Mouse (Mus musculus): ENCODE results near the gene Fitm2. TPM values are rescaled to one million over a fixed set of nuclear protein-coding genes. Genes with fewer than 3 reads are reported as not detected.

The Fitm2 gene
- polyA plus RNA-seq, 1 experiment: 4.4 TPM

- WGBS: under 1% methylated on average over 36 of the region's 36 CpGs
- peak overlapping the region; percentile 91 for H3K4me3 ChIP-seq (ENCODE audit: low read depth, low read length)
- H3K4me1 ChIP-seq (ENCODE audit: control insufficient read depth, insufficient read depth, insufficient read length, low read length): peaks cover 4% of the 10 kb centered on the region; the same call in 1 of the 2 replicates
- H3K36me3 ChIP-seq (ENCODE audit: control insufficient read depth, insufficient read depth, low read length): peaks cover 13% of the 10 kb centered on the region
- TF ChIP-seq POLR2A (IDR thresholded peaks at IDR 0.05; ENCODE audit: low read depth, low read length): no peak
- no peak for TF ChIP-seq CTCF (IDR thresholded peaks at IDR 0.05; ENCODE audit: extremely low read depth, insufficient read length, insufficient replicate concordance, low read depth, low read length)
- no peaks in the 10 kb centered on the region for H3K27me3 ChIP-seq (ENCODE audit: control insufficient read depth, insufficient read depth, low read length)
- H3K27ac ChIP-seq (ENCODE audit: insufficient read depth, low read depth, low read length): peak overlapping the region; percentile 22
These were observed 541 bp downstream of the Fitm2 start for GRCm38 (mm10) chr2:163471710-163472465.

GRCm38 (mm10) chr2:163471136-163471535 is 1.3 kb downstream of the Fitm2 start:
- WGBS: 65% methylated on average over 3 of the region's 3 CpGs
- peaks cover 13% of the 10 kb centered on the region for H3K36me3 ChIP-seq (ENCODE audit: control insufficient read depth, insufficient read depth, low read length)
- no peak overlapping the region for H3K4me3 ChIP-seq (ENCODE audit: low read depth, low read length)
- H3K27me3 ChIP-seq (ENCODE audit: control insufficient read depth, insufficient read depth, low read length): no peaks in the 10 kb centered on the region
- no peak overlapping the region for H3K27ac ChIP-seq (ENCODE audit: insufficient read depth, low read depth, low read length)
- TF ChIP-seq POLR2A (IDR thresholded peaks at IDR 0.05; ENCODE audit: low read depth, low read length) (no peak), CTCF (IDR thresholded peaks at IDR 0.05; ENCODE audit: extremely low read depth, insufficient read length, insufficient replicate concordance, low read depth, low read length) (no peak)
- H3K4me1 ChIP-seq (ENCODE audit: control insufficient read depth, insufficient read depth, insufficient read length, low read length): peaks cover 4% of the 10 kb centered on the region; the same call in 1 of the 2 replicates

DNA sequence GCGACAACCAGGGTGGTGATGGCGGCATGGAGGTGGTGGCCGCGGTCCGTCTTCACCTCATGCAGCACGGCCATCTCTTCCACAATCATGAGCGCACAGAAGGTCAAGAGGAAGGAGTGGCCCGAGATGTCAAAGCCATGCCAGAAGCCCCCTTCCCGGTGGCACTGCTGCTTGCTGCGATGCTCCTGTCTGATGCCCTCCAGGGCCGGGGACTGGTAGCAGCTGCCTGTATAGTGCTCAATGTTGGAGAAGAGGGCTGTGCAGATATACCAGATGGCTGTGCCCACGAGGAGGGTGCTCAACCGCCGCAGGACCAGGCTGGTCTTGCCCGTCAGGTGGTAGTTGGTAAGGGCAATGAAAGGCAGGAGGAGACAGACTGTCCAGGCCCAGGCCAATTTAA is 2.7 kb downstream of the Fitm2 start:
- no peak overlapping the region for H3K27ac ChIP-seq (ENCODE audit: insufficient read depth, low read depth, low read length)
- no peaks in the 10 kb centered on the region for H3K27me3 ChIP-seq (ENCODE audit: control insufficient read depth, insufficient read depth, low read length)
- 96% methylated on average over 15 of the region's 15 CpGs for WGBS
- H3K4me1 ChIP-seq (ENCODE audit: control insufficient read depth, insufficient read depth, insufficient read length, low read length): peaks cover 4% of the 10 kb centered on the region; the same call in 1 of the 2 replicates
- H3K36me3 ChIP-seq (ENCODE audit: control insufficient read depth, insufficient read depth, low read length): peaks cover 13% of the 10 kb centered on the region
- H3K4me3 ChIP-seq (ENCODE audit: low read depth, low read length): no peak overlapping the region
- no peak for TF ChIP-seq POLR2A (IDR thresholded peaks at IDR 0.05; ENCODE audit: low read depth, low read length)
- TF ChIP-seq CTCF (IDR thresholded peaks at IDR 0.05; ENCODE audit: extremely low read depth, insufficient read length, insufficient replicate concordance, low read depth, low read length): no peak

- H3K4me1 ChIP-seq (ENCODE audit: control insufficient read depth, insufficient read depth, insufficient read length, low read length): peaks cover 4% of the 10 kb centered on the region; the same call in 1 of the 2 replicates
- WGBS: 87% methylated on average over 6 of the region's 6 CpGs
- H3K27ac ChIP-seq (ENCODE audit: insufficient read depth, low read depth, low read length): no peak overlapping the region
- H3K4me3 ChIP-seq (ENCODE audit: low read depth, low read length): no peak overlapping the region
- H3K27me3 ChIP-seq (ENCODE audit: control insufficient read depth, insufficient read depth, low read length): no peaks in the 10 kb centered on the region
- H3K36me3 ChIP-seq (ENCODE audit: control insufficient read depth, insufficient read depth, low read length): peaks cover 13% of the 10 kb centered on the region
- TF ChIP-seq CTCF (IDR thresholded peaks at IDR 0.05; ENCODE audit: extremely low read depth, insufficient read length, insufficient replicate concordance, low read depth, low read length) (no peak), POLR2A (IDR thresholded peaks at IDR 0.05; ENCODE audit: low read depth, low read length) (no peak)
These were observed 3.6 kb downstream of the Fitm2 start for GRCm38 (mm10) chr2:163468866-163469265.

DNA sequence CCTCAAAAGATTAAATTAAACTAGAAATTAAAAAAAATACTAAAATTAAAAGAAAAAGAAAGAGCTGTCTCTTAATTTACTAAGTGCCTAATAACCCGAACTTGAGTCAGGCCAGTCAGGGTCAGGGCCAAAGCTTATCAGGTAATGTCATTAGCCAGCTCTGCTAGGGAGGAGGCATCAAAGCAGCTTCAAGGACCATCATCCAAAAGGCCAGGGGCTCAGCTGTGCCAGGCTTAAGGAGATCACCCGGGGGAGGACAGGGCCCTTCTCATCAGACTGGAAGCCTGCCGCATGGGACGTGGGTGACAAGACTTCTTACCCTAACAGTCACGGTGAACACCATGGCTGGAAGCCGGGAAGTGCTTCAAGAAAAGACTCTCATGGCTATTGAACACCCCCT is 4.8 kb downstream of the Fitm2 start:
- no peak for TF ChIP-seq POLR2A (IDR thresholded peaks at IDR 0.05; ENCODE audit: low read depth, low read length)
- no peak for TF ChIP-seq CTCF (IDR thresholded peaks at IDR 0.05; ENCODE audit: extremely low read depth, insufficient read length, insufficient replicate concordance, low read depth, low read length)
- Histone ChIP-seq H3K27ac (ENCODE audit: insufficient read depth, low read depth, low read length) (no peak overlapping the region), H3K27me3 (ENCODE audit: control insufficient read depth, insufficient read depth, low read length) (no peaks in the 10 kb centered on the region), H3K36me3 (ENCODE audit: control insufficient read depth, insufficient read depth, low read length) (peaks cover 13% of the 10 kb centered on the region), H3K4me3 (ENCODE audit: low read depth, low read length) (no peak overlapping the region), H3K4me1 (ENCODE audit: control insufficient read depth, insufficient read depth, insufficient read length, low read length) (peaks cover 3% of the 10 kb centered on the region; the same call in 1 of the 2 replicates)
- 90% methylated on average over 6 of the region's 6 CpGs for WGBS

- Histone ChIP-seq H3K27ac (ENCODE audit: insufficient read depth, low read depth, low read length) (no peak overlapping the region), H3K36me3 (ENCODE audit: control insufficient read depth, insufficient read depth, low read length) (peaks cover 13% of the 10 kb centered on the region), H3K27me3 (ENCODE audit: control insufficient read depth, insufficient read depth, low read length) (no peaks in the 10 kb centered on the region), H3K4me1 (ENCODE audit: control insufficient read depth, insufficient read depth, insufficient read length, low read length) (peaks cover 2% of the 10 kb centered on the region; the same call in 1 of the 2 replicates), H3K4me3 (ENCODE audit: low read depth, low read length) (no peak overlapping the region)
- WGBS: 29% methylated on average over 8 of the region's 8 CpGs
- TF ChIP-seq POLR2A (IDR thresholded peaks at IDR 0.05; ENCODE audit: low read depth, low read length): no peak
- TF ChIP-seq CTCF (IDR thresholded peaks at IDR 0.05; ENCODE audit: extremely low read depth, insufficient read length, insufficient replicate concordance, low read depth, low read length): no peak
These were observed 5.7 kb downstream of the Fitm2 start for GRCm38 (mm10) chr2:163466771-163467170.

DNA sequence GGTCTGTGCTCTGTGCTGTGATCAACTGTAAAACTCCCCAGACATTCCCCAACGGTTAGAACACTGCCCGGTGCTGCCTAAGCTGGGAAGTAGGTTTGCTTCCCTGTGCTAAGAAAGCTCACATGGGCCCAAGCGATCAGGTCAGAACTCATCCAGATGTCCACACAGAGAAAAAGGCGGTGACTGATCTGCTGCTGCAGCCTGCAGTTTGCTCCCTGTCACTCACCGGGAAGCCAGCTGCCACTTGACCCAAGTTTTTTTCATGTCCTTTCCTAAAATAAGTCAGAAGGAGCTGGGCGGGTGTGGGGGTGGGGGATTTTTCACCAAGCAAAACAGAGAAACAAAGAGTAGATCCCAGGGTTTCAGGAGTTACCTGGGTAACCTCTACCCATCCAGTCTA is 7.9 kb downstream of the Fitm2 start:
- no peak for TF ChIP-seq CTCF (IDR thresholded peaks at IDR 0.05; ENCODE audit: extremely low read depth, insufficient read length, insufficient replicate concordance, low read depth, low read length)
- Histone ChIP-seq H3K36me3 (ENCODE audit: control insufficient read depth, insufficient read depth, low read length) (peaks cover 10% of the 10 kb centered on the region), H3K4me3 (ENCODE audit: low read depth, low read length) (no peak overlapping the region), H3K27ac (ENCODE audit: insufficient read depth, low read depth, low read length) (no peak overlapping the region), H3K4me1 (ENCODE audit: control insufficient read depth, insufficient read depth, insufficient read length, low read length) (no peaks in the 10 kb centered on the region; the same call in 1 of the 2 replicates), H3K27me3 (ENCODE audit: control insufficient read depth, insufficient read depth, low read length) (no peaks in the 10 kb centered on the region)
- 79% methylated on average over 6 of the region's 6 CpGs for WGBS
